Mouse (Mus musculus) lung, adult 10 weeks (tissue): ENCODE measurements around the gene Trp53rkb. TPM values are rescaled to one million over a fixed set of nuclear protein-coding genes. Genes with fewer than 3 reads are reported as not detected.

Experiments used
- polyA plus RNA-seq: library from polyadenylated mRNA; stranded (reverse); fragments of 350-450 nt; fragmentation: Illumina TruSeq; extraction: RNeasy Lipid Tissue Mini Kit (QIAGEN cat#74804); gene quantifications from one replicate; pipeline ENCODE4 v1.2.3, GENCODE M21; 2014; ENCODE audit warnings: low read depth, low replicate concordance; ENCODE audit not compliant: insufficient read depth

Trp53rkb gene
- polyA plus RNA-seq: 1.9 TPM

GRCm38 (mm10) chr2:166792355-166792754 lies at the start of gene Trp53rkb:
TSS of gene Trp53rkb (plus strand) at chr2:166792531.

DNA sequence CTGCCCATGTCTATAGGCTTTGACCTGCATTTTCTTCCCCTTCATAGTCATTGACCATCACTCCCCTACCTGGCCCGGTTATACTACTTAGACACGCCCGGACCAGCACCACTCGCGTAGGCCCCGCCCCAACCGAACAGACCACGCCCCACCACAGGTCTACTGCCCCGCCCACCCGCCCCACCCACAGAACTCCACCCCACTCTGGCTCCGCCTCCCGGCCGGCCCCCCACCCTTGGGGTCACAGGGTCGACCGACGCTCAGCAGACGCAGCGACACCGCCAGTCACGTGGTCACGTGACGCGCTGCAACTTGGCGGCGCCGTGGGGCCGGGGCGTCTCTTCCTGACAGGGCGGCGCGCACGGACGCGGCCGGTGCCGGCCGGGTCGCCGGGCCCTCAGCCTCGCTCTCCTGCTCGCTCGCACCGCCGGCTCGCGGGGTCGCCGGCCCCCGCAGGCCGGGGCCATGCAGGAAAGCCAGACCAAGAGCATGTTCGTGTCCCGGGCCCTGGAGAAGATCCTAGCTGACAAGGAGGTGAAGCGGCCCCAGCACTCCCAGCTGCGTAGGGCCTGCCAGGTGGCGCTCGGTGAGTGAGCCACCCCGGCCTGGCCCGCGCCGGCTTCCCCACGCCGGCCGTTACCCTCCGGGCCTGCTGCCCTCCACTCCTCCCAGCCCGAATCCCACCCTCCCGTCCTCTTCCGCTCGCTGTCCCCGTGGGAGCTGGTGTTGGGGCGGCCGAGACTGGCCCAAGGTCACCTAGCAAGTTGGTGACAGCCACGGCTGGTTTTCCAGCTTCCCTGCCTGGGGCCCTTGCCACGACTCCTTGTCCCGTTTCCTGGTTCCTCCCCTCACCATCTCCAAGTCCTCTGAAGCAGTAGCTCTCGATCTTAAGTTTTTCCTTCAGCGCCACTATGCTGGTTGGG lies 13.2 kb downstream of the Trp53rkb start, which contains the start of gene Arfgef2:
Gene Arfgef2 (plus strand): TSS at position 339 of the 923 bp plus-strand sequence.

Other genes starting within 250 kb of the Trp53rkb start
- gene Prex1, start 78.7 kb upstream of the Trp53rkb start, polyA plus RNA-seq: 12.6 TPM
- 8.0 TPM for gene Arfgef2, start 13.1 kb downstream of the Trp53rkb start, polyA plus RNA-seq
- gene Cse1l, start 113.5 kb downstream of the Trp53rkb start, polyA plus RNA-seq: 18.5 TPM
- gene Stau1, start 203.8 kb downstream of the Trp53rkb start, polyA plus RNA-seq: 23.8 TPM
- gene Ddx27, start 222.7 kb downstream of the Trp53rkb start, polyA plus RNA-seq: 14.2 TPM